Mouse (Mus musculus) embryonic fibroblast, embryonic 13.5 days (primary cell): ENCODE measurements around the gene Tbata.

Source experiments
- CTCF ChIP-seq: IDR thresholded peaks from 2 replicates; pipeline ENCODE4 v1.5.1; 2011; ENCODE audit warnings: mild to moderate bottlenecking, control low read depth, low read length, moderate library complexity, borderline replicate concordance; ENCODE audit not compliant: insufficient read depth
- POLR2A ChIP-seq: IDR thresholded peaks from 2 replicates; pipeline ENCODE4 v1.6.1; 2011; ENCODE audit warnings: low read depth, mild to moderate bottlenecking, control low read depth, low read length, moderate library complexity

GRCm38 (mm10) chr10:61179927-61180326, 8.2 kb downstream of the Tbata start:
- TF ChIP-seq CTCF: no peak
- TF ChIP-seq POLR2A: no peak
